ENCODE assay signal across 17 mouse cellular contexts in the genomic region with DNA sequence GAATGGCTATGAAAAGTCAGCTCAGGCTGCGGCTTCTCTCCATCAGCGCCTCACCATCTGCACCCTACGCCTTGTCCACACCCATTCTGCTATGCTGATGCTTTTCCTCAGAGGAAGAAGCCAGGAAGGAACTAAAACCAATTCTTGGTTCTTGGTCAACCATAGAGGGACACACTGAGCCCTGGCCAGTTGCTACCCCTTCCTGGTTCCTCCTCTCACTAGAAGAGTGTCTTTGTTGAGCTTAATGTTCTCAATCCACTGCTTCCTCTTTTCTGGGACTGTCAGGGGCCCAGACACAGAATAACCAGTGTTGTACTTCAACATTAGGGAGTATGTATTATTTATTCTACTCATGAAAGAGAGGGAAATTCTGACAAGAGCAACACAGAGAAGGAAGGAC. TPM values are rescaled to one million over a fixed set of nuclear protein-coding genes. Genes with fewer than 3 reads are reported as not detected.
DNase-seq lines count a peak whose midpoint lies in the region; ATAC-seq and TF ChIP-seq lines count a peak whose summit lies in the region.
"Had no signal": no experiment of that assay in that cellular context is flagged by ENCODE, and none has a peak within 500 bp of the region (broad histone marks: within the 10 kb centered on the region; RNA-seq: fewer than 3 reads in every experiment).

No protein-coding gene starts in this region.

- H3K4me1 ChIP-seq in stomach, embryonic 16.5 days (ENCODE audit: control insufficient read depth, insufficient read depth, low read length): no peaks in the 10 kb centered on the region
- no peaks in the 10 kb centered on the region for H3K4me1 ChIP-seq in stomach, postnatal 0 days (replicated peaks; ENCODE audit: control insufficient read depth, insufficient read depth)
- no peaks in the 10 kb centered on the region for H3K4me1 ChIP-seq in forebrain, embryonic 14.5 days (ENCODE audit: control insufficient read depth, insufficient read depth, low read length)
- H3K4me1 ChIP-seq in midbrain, embryonic 11.5 days (ENCODE audit: control insufficient read depth, insufficient read depth, low read length): no peaks in the 10 kb centered on the region
- H3K4me1 ChIP-seq: embryonic facial prominence, embryonic 13.5 days; forebrain, embryonic 10.5 days; hindbrain, embryonic 13.5 days; midbrain, embryonic 10.5 days had no signal

- ATAC-seq in stomach, embryonic 16.5 days (ENCODE audit: insufficient read depth, low FRiP score): 0 out of 2 replicates have a peak, but pooled peaks have one; percentile 34
- ATAC-seq in stomach, postnatal 0 days (ENCODE audit: low FRiP score, low TSS enrichment): no peak; the same call in 1 of the 2 replicates
- no peak for ATAC-seq in forebrain, embryonic 14.5 days
- ATAC-seq in midbrain, embryonic 11.5 days (ENCODE audit: low FRiP score): no peak
- ATAC-seq: intestine, postnatal 0 days had no signal

- no peak for TF ChIP-seq EP300 in stomach, postnatal 0 days (optimal IDR thresholded peaks at IDR 0.05)

- no peak for TF ChIP-seq CTCF in stomach, postnatal 0 days (IDR thresholded peaks at IDR 0.05; ENCODE audit: low read depth)

- no peak overlapping the region for H3K9ac ChIP-seq in stomach, embryonic 16.5 days (ENCODE audit: low read length)
- no peak overlapping the region for H3K9ac ChIP-seq in stomach, postnatal 0 days (ENCODE audit: low read length)
- no peak overlapping the region for H3K9ac ChIP-seq in forebrain, embryonic 14.5 days (ENCODE audit: low read length)
- no peak overlapping the region for H3K9ac ChIP-seq in midbrain, embryonic 11.5 days (ENCODE audit: low read length)
- H3K9ac ChIP-seq: embryonic facial prominence, embryonic 13.5 days; heart, embryonic 15.5 days; hindbrain, embryonic 13.5 days had no signal

- H3K36me3 ChIP-seq in stomach, embryonic 16.5 days (ENCODE audit: control insufficient read depth, insufficient read depth, low read length): no peaks in the 10 kb centered on the region
- H3K36me3 ChIP-seq in stomach, postnatal 0 days (ENCODE audit: control insufficient read depth, insufficient read depth, low read length): no peaks in the 10 kb centered on the region
- no peaks in the 10 kb centered on the region for H3K36me3 ChIP-seq in macrophage (ENCODE audit: inconsistent target)
- peaks cover 23% of the 10 kb centered on the region; the same call in 1 of the 2 replicates for H3K36me3 ChIP-seq in forebrain, embryonic 14.5 days (ENCODE audit: control insufficient read depth, insufficient read depth, low read length)
- H3K36me3 ChIP-seq in midbrain, embryonic 11.5 days (ENCODE audit: control insufficient read depth, insufficient read depth, low read length): no peaks in the 10 kb centered on the region

- no peaks in the 10 kb centered on the region for H3K27me3 ChIP-seq in stomach, embryonic 16.5 days (ENCODE audit: control insufficient read depth, insufficient read depth, low read length)
- no peaks in the 10 kb centered on the region for H3K27me3 ChIP-seq in stomach, postnatal 0 days (ENCODE audit: control insufficient read depth, insufficient read depth, low read length)
- H3K27me3 ChIP-seq in forebrain, embryonic 14.5 days (replicated peaks; ENCODE audit: control insufficient read depth, insufficient read depth, low read length): no peaks in the 10 kb centered on the region
- no peaks in the 10 kb centered on the region for H3K27me3 ChIP-seq in midbrain, embryonic 11.5 days (ENCODE audit: control insufficient read depth, insufficient read depth, low read length)
- H3K27me3 ChIP-seq: embryonic facial prominence, embryonic 13.5 days; heart, embryonic 15.5 days; hindbrain, embryonic 13.5 days had no signal

- no peak overlapping the region for H3K4me3 ChIP-seq in stomach, embryonic 16.5 days (replicated peaks; ENCODE audit: low read length)
- no peak overlapping the region for H3K4me3 ChIP-seq in stomach, postnatal 0 days (ENCODE audit: low read depth, low read length)
- H3K4me3 ChIP-seq in macrophage (ENCODE audit: inconsistent target): no peak overlapping the region
- no peak overlapping the region for H3K4me3 ChIP-seq in forebrain, embryonic 14.5 days (ENCODE audit: low read depth, low read length)
- no peak overlapping the region for H3K4me3 ChIP-seq in midbrain, embryonic 11.5 days (ENCODE audit: low read depth, low read length)
- H3K4me3 ChIP-seq: embryonic facial prominence, embryonic 13.5 days; forebrain, embryonic 10.5 days; heart, embryonic 15.5 days; hindbrain, embryonic 13.5 days; midbrain, embryonic 10.5 days; myocyte had no signal

- peak; percentile 63 for DNase-seq in heart, adult 8-10 months (ENCODE audit: low spot score)
- no peak for DNase-seq in heart, postnatal 4 days
- DNase-seq in stomach, postnatal 0 days (ENCODE audit: low spot score): no peak
- no peak for DNase-seq in forebrain, embryonic 14.5 days (ENCODE audit: low spot score)
- no peak for DNase-seq in yolk sac, embryonic 10.5 days (ENCODE audit: low spot score)
- no peak for DNase-seq in midbrain, embryonic 11.5 days (ENCODE audit: low spot score, missing footprints)
- DNase-seq: cerebellum, adult 11-12 months; gastrocnemius, postnatal 36 days had no signal

- no peak overlapping the region for H3K4me2 ChIP-seq in stomach, embryonic 16.5 days (ENCODE audit: low read depth, low read length)
- H3K4me2 ChIP-seq in stomach, postnatal 0 days (replicated peaks; ENCODE audit: low read depth): no peak overlapping the region
- H3K4me2 ChIP-seq in forebrain, embryonic 14.5 days (ENCODE audit: low read length): no peak overlapping the region
- no peak overlapping the region for H3K4me2 ChIP-seq in midbrain, embryonic 11.5 days
- H3K4me2 ChIP-seq: embryonic facial prominence, embryonic 13.5 days; heart, embryonic 15.5 days; hindbrain, embryonic 13.5 days had no signal

- H3K27ac ChIP-seq in stomach, embryonic 16.5 days (ENCODE audit: low read length): no peak overlapping the region
- H3K27ac ChIP-seq in stomach, postnatal 0 days (replicated peaks): no peak overlapping the region
- H3K27ac ChIP-seq in macrophage: peak overlapping the region; percentile 57
- H3K27ac ChIP-seq in forebrain, embryonic 14.5 days (ENCODE audit: low read depth, low read length): no peak overlapping the region
- H3K27ac ChIP-seq in midbrain, embryonic 11.5 days (ENCODE audit: low read depth, low read length): no peak overlapping the region
- H3K27ac ChIP-seq: embryonic facial prominence, embryonic 13.5 days; forebrain, embryonic 10.5 days; heart, embryonic 15.5 days; hindbrain, embryonic 13.5 days; midbrain, embryonic 10.5 days had no signal

- no peaks in the 10 kb centered on the region for H3K9me3 ChIP-seq in stomach, embryonic 16.5 days (replicated peaks; ENCODE audit: control insufficient read depth, low read length)
- H3K9me3 ChIP-seq in stomach, postnatal 0 days (ENCODE audit: control insufficient read depth, low read length): no peaks in the 10 kb centered on the region
- no peaks in the 10 kb centered on the region for H3K9me3 ChIP-seq in forebrain, embryonic 14.5 days (replicated peaks; ENCODE audit: control insufficient read depth, low read length)
- no peaks in the 10 kb centered on the region for H3K9me3 ChIP-seq in midbrain, embryonic 11.5 days (ENCODE audit: control insufficient read depth, low read length)
- H3K9me3 ChIP-seq: forebrain, embryonic 10.5 days; heart, embryonic 15.5 days; hindbrain, embryonic 13.5 days had no signal

- peaks cover 43% of the 10 kb centered on the region; the same call in 1 of the 2 replicates for H3K79me2 ChIP-seq in macrophage (ENCODE audit: inconsistent target)

- 93% methylated on average over 3 of the region's 3 CpGs for WGBS in stomach, embryonic 16.5 days
- WGBS in stomach, postnatal 0 days: 99% methylated on average over 3 of the region's 3 CpGs
- 9% methylated on average over 3 of the region's 3 CpGs for WGBS in macrophage (ENCODE audit: missing documents)
- WGBS in forebrain, embryonic 14.5 days: 100% methylated on average over 3 of the region's 3 CpGs
- 95% methylated on average over 3 of the region's 3 CpGs for WGBS in midbrain, embryonic 11.5 days

RNA-seq across cellular contexts. Expression of a gene that starts 28.3 kb away (rescaled TPM):
- total RNA-seq in heart, adult 8-10 months (2022): 100 to 1,000 TPM; 117 to 175 (median 143) TPM
- total RNA-seq in heart, postnatal 4 days (2021): 100 to 1,000 TPM; 118 to 122 TPM
- 26.6 and 31.4 TPM in 2 replicates for polyA plus RNA-seq in stomach, embryonic 16.5 days (2015; fragmentation: Nextera tagmentation; extraction: Ambion mirVana)
- polyA plus RNA-seq in stomach, postnatal 0 days (2015; fragmentation: Nextera tagmentation; extraction: Ambion mirVana): 20.9 and 24.2 TPM in 2 replicates
- 100 to 1,000 TPM in 10 of 26 experiments, 10 to 100 TPM in 16; 29.5 to 156 (median 88.0) TPM for total RNA-seq in macrophage (2018; cell fraction: chromatin; rRNA removed)
- total RNA-seq in macrophage (2018; cell fraction: cytosol; rRNA removed): 10 to 100 TPM; 10.2 to 28.7 (median 18.0) TPM
- 100 to 1,000 TPM in 5 of 26 experiments, 10 to 100 TPM in 21; 24.4 to 138 (median 51.9) TPM for total RNA-seq in macrophage (2018; cell fraction: nucleus; rRNA removed)
- 10.0 to 11.5 TPM (median 10.0 TPM) in 3 replicates for polyA plus RNA-seq in macrophage (2018)
- polyA plus RNA-seq in forebrain, embryonic 14.5 days (2014; fragmentation: Nextera tagmentation; extraction: Ambion mirVana): 33.6 and 50.9 TPM in 2 replicates
- polyA plus RNA-seq in midbrain, embryonic 11.5 days (2014; fragmentation: Nextera tagmentation; extraction: Ambion mirVana): 31.5 and 31.7 TPM in 2 replicates
